Mouse (Mus musculus) lung, embryonic 14.5 days (tissue): ENCODE measurements around the gene Dda1. TPM values are rescaled to one million over a fixed set of nuclear protein-coding genes. Genes with fewer than 3 reads are reported as not detected.

ENCODE experiments used
- ATAC-seq: fragments of 200-750 bp; cut with Nextera tagmentation; 2 replicates; pipeline ENCODE4 v1.8.0; 2017; ENCODE audit warnings: mild to moderate bottlenecking, moderate TSS enrichment, moderate library complexity; ENCODE audit not compliant: insufficient read depth
- DNase-seq: peaks from one replicate; pipeline ENCODE4 v3.0.0-alpha.2; 2015
- H3K27ac ChIP-seq: fragments of 300-500 bp; sonication (generic); 2 replicates; pipeline ENCODE4 v1.5.1; 2014; ENCODE audit warnings: low read depth, mild to moderate bottlenecking, moderate library complexity
- H3K27me3 ChIP-seq: fragments of 300-500 bp; sonication (generic); 2 replicates; pipeline ENCODE4 v1.6.1; 2014; ENCODE audit warnings: low read length, control low read depth; ENCODE audit not compliant: insufficient read depth
- H3K36me3 ChIP-seq: fragments of 300-500 bp; sonication (generic); 2 replicates; pipeline ENCODE4 v1.6.1; 2014; ENCODE audit warnings: control low read depth; ENCODE audit not compliant: insufficient read depth
- H3K4me1 ChIP-seq: fragments of 300-500 bp; sonication (generic); 2 replicates; pipeline ENCODE4 v1.6.1; 2014; ENCODE audit warnings: antibody characterized with exemption, control low read depth; ENCODE audit not compliant: insufficient read depth
- H3K4me2 ChIP-seq: fragments of 300-500 bp; sonication (generic); 2 replicates; pipeline ENCODE4 v1.6.1; 2014; ENCODE audit warnings: mild to moderate bottlenecking
- H3K4me3 ChIP-seq: fragments of 300-500 bp; sonication (generic); 2 replicates; pipeline ENCODE4 v1.5.1; 2014; ENCODE audit warnings: low read depth, low read length
- H3K9ac ChIP-seq: fragments of 300-500 bp; sonication (generic); 2 replicates; pipeline ENCODE4 v1.6.1; 2014
- H3K9me3 ChIP-seq: fragments of 300-500 bp; sonication (generic); 2 replicates; pipeline ENCODE4 v1.6.1; 2016; ENCODE audit warnings: low read depth, low read length, control low read depth
- CTCF ChIP-seq: IDR thresholded peaks from 2 replicates; pipeline ENCODE4 v1.5.1; 2016; ENCODE audit warnings: antibody characterized with exemption, low read depth
- WGBS: fragments of 180-500 bp; shearing (Covaris S2); extraction: QIAGEN DNeasy Blood & Tissue Kit; methylation state at CpG from one replicate; pipeline ENCODE4 v1.1.7; 2014; 5-methylcytosine and 5-hydroxymethylcytosine counted together
- polyA plus RNA-seq: library from polyadenylated mRNA; unstranded; fragments of >200 nt; fragmentation: Nextera tagmentation; extraction: Ambion mirVana; gene quantifications from 2 replicates; pipeline ENCODE4 v1.2.1, GENCODE M21; 2014

Dda1 gene
- polyA plus RNA-seq, 1 experiment from 2014 or later = 111 TPM

- WGBS = 3% methylated on average over 16 of the region's 16 CpGs
- 0 out of 2 replicates have a peak, but pooled peaks have one; percentile 2 for ATAC-seq
- peak; percentile 66 for DNase-seq
Measured at GRCm38 (mm10) chr8:71462786-71463185, 6.2 kb upstream of the Dda1 start.

DNA sequence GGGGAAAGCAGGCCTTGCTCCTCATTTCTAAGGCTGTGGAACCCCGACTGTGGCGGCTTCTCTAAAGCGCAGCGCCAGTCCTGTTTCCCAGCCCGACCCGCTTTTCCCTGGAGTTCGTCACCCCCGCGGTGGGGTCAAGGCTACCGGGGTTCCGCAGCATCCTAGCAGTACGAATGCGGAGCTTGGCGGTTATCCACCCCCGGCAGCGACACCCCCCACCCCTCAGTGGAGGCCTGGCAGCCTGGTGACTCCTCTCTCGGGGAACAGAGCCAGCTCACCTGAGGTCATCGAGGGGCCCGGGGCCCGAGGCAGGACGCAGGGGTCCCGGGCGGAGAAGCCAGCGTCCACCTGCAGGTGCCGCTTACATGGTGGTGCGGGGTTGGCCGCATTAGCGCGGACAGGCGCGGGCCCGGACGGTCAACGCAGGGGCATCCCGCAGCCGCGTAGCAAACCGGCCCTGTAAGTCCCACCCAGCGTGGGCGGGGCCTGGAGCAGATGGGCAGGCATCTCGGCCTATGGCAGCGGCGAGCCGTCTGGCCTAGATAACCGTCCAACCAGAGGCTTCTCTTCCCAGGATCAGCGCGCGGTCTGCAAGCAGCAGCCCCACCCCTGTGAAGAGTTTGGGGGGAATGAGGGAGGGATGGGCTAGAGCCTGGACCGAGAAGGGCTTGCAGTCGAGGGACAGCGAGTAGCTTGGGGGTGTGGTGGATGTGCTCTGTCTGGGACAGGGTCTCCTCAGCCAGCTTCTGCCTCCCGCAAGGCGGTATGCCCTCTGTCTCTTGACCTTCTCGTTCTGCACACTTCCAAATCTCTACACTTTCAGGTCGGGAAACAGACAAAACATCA is 5.6 kb upstream of the Dda1 start, which contains the start of gene Abhd8:
Gene Abhd8, minus strand, starts transcription at position 468 of the 846 bp plus-strand sequence.
- WGBS = under 1% methylated on average over 55 of the region's 55 CpGs
- Histone ChIP-seq H3K36me3 (peaks cover 35% of the 10 kb centered on the region), H3K27ac (peak within 1 kb of the TSS; percentile 95), H3K27me3 (no peaks in the 10 kb centered on the region), H3K4me2 (peak within 1 kb of the TSS; percentile 86), H3K9me3 (no peaks in the 10 kb centered on the region), H3K4me1 (peaks cover 20% of the 10 kb centered on the region), H3K9ac (peak within 1 kb of the TSS; percentile 76), H3K4me3 (peak within 1 kb of the TSS; percentile 82)
- TF ChIP-seq CTCF = no peak; the same call in 1 of the 2 replicates
- DNase-seq (peak; percentile 98), ATAC-seq (peak; percentile 83)

More at GRCm38 (mm10) chr8:71462786-71463185, 6.2 kb upstream of the Dda1 start:
- Histone ChIP-seq H3K36me3 (peaks cover 36% of the 10 kb centered on the region), H3K4me1 (peaks cover 20% of the 10 kb centered on the region), H3K27me3 (no peaks in the 10 kb centered on the region), H3K9ac (peak overlapping the region; percentile 76), H3K9me3 (no peaks in the 10 kb centered on the region), H3K27ac (no peak overlapping the region; the same call in 1 of the 2 replicates), H3K4me2 (peak overlapping the region; percentile 86), H3K4me3 (peak overlapping the region; percentile 82)
- TF ChIP-seq CTCF = no peak

- Histone ChIP-seq H3K4me2 (peak within 1 kb of the TSS; percentile 86), H3K4me1 (peaks cover 21% of the 10 kb centered on the region), H3K27me3 (no peaks in the 10 kb centered on the region), H3K9me3 (no peaks in the 10 kb centered on the region), H3K4me3 (peak within 1 kb of the TSS; percentile 82), H3K36me3 (peaks cover 22% of the 10 kb centered on the region), H3K27ac (peak within 1 kb of the TSS; percentile 95), H3K9ac (peak within 1 kb of the TSS; percentile 68)
- WGBS = under 1% methylated on average over 59 of the region's 59 CpGs
- TF ChIP-seq CTCF = peak; percentile 98
- ATAC-seq (peak; percentile 73), DNase-seq (peak; percentile 99)
Measured at GRCm38 (mm10) chr8:71464513-71465500, 4.2 kb upstream of the Dda1 start, which contains the start of gene Mrpl34. Gene Mrpl34 (plus strand): TSS chr8:71464959.

DNA sequence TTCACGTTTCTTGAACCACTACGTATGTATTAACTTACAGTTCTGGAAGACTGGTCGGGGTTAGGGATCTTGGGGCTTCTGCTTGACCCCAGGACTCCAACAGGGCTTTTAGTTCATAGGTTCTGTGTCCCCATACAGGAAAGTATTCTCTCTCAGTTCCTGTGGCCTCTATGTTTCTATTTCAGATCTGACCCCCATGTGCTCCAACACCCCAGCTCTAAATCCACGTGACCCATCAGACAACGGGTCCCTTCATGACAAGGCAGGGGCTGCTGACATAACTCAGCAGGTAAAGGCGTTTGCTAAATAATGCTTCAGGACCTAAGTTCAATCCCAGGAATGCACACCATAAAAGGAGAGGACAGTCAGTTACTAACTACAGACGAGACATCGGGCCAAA is 3.3 kb upstream of the Dda1 start:
- H3K27ac ChIP-seq = no peak overlapping the region
- H3K4me3 ChIP-seq = peak overlapping the region; percentile 82
- WGBS = 75% methylated on average over 8 of the region's 8 CpGs

GRCm38 (mm10) chr8:71466198-71466597 is 2.8 kb upstream of the Dda1 start:
- WGBS = 94% methylated on average over 5 of the region's 5 CpGs
- Histone ChIP-seq H3K36me3 (peaks cover 19% of the 10 kb centered on the region), H3K4me2 (no peak overlapping the region; the same call in 1 of the 2 replicates), H3K27ac (no peak overlapping the region), H3K4me3 (peak overlapping the region; percentile 82; the same call in 1 of the 2 replicates), H3K27me3 (no peaks in the 10 kb centered on the region), H3K9me3 (no peaks in the 10 kb centered on the region), H3K9ac (no peak overlapping the region; the same call in 1 of the 2 replicates), H3K4me1 (peaks cover 26% of the 10 kb centered on the region)
- ATAC-seq = no peak
- DNase-seq = no peak
- TF ChIP-seq CTCF = no peak

More for the DNA sequence above, 3.3 kb upstream of the Dda1 start:
- TF ChIP-seq CTCF = no peak
- DNase-seq (no peak), ATAC-seq (no peak)
- peaks cover 26% of the 10 kb centered on the region for H3K4me1 ChIP-seq
- H3K9me3 ChIP-seq = no peaks in the 10 kb centered on the region
- peak overlapping the region; percentile 86 for H3K4me2 ChIP-seq
- H3K9ac ChIP-seq = peak overlapping the region; percentile 68; the same call in 1 of the 2 replicates
- no peaks in the 10 kb centered on the region for H3K27me3 ChIP-seq
- H3K36me3 ChIP-seq = peaks cover 19% of the 10 kb centered on the region

- ATAC-seq = no peak
- WGBS = 92% methylated on average over 2 of the region's 2 CpGs
Measured at GRCm38 (mm10) chr8:71467201-71467600, 1.8 kb upstream of the Dda1 start.

More at GRCm38 (mm10) chr8:71467201-71467600, 1.8 kb upstream of the Dda1 start:
- no peak for DNase-seq
- TF ChIP-seq CTCF = no peak
- H3K4me3 ChIP-seq = no peak overlapping the region
- peaks cover 19% of the 10 kb centered on the region; the same call in 1 of the 2 replicates for H3K36me3 ChIP-seq
- no peak overlapping the region for H3K4me2 ChIP-seq
- H3K9me3 ChIP-seq = no peaks in the 10 kb centered on the region
- no peak overlapping the region for H3K9ac ChIP-seq
- H3K4me1 ChIP-seq = peaks cover 24% of the 10 kb centered on the region
- no peak overlapping the region for H3K27ac ChIP-seq
- no peaks in the 10 kb centered on the region for H3K27me3 ChIP-seq
